Mouse (Mus musculus): ENCODE measurements around the gene Skint11.
A peak's percentile ranks its signal among the peaks of the same experiment; 100 is the strongest.
"Not testable (repeated sequence)": the region's sequence is repeated elsewhere in the genome, so short reads cannot be mapped to it uniquely, and the experiment has no call there.

Skint11 gene

GRCm38 (mm10) chr4:114163084-114163483 lies at the start of gene Skint11:
Gene Skint11 (plus strand): TSS chr4:114163384.
- no peak for DNase-seq

GRCm38 (mm10) chr4:114161149-114161548 lies 2.0 kb upstream of the Skint11 start:
- DNase-seq: no peak

GRCm38 (mm10) chr4:114172898-114173297 lies 9.7 kb downstream of the Skint11 start:
- peak; percentile 1 to 2 for DNase-seq

- DNase-seq: not testable (repeated sequence)
Observed at GRCm38 (mm10) chr4:114256906-114257305, 93.7 kb downstream of the Skint11 start.
